Mouse (Mus musculus): ENCODE measurements around the gene Mfsd6l. TPM values are rescaled to one million over a fixed set of nuclear protein-coding genes. Genes with fewer than 3 reads are reported as not detected.

Gene Mfsd6l
- 0.17 and 0.22 TPM in 2 replicates for polyA plus RNA-seq (2016; fragmentation: Nextera tagmentation; extraction: Ambion mirVana)

DNA sequence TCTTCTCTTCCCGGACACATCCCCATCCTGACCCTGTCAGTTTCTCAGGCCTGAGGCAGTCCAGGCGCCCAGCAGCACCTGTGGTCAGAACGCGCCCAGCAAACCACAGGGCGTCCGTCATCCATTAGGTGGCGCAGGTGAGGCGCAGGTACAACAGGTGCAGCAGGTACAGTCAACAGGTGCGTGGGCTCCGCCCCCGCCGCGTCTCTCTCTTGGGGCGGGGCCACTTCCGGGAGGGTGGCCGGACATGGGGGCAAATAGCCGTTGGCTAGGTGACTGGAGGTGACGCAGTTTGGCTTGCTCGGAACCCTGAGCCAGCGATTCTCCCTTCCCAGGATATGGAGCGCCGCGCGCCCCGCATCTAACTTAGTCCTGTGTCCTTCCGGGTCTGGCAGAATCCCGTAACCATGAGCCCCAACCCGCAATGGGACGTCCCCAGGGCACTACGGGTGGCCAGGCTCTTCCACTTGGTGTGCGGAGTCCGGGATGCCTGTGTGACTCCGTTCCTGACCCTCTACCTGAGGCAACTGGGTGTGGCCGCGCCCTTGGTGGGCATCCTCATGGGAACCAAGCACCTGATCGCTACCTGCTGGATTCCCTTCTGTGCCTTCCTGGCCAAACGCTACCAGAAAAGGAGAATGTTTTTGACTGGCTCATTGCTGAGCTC is at the start of gene Mfsd6l:
TSS of gene Mfsd6l (plus strand) at position 269 of the 667 bp plus-strand sequence.
- H3K4me1 ChIP-seq (replicated peaks): peaks cover 7% of the 10 kb centered on the region
- H3K36me3 ChIP-seq: no peaks in the 10 kb centered on the region
- peak; percentile 25 for DNase-seq (ENCODE audit: low spot score)
- peak within 1 kb of the TSS; percentile 39 for H3K4me3 ChIP-seq
- H3K27ac ChIP-seq: peak within 1 kb of the TSS; percentile 40; the same call in 1 of the 2 replicates
- 7% methylated on average over 37 of the region's 37 CpGs for WGBS
- no peaks in the 10 kb centered on the region for H3K9me3 ChIP-seq
- H3K27me3 ChIP-seq (ENCODE audit: insufficient read depth, poor library complexity, severe bottlenecking): peaks cover 27% of the 10 kb centered on the region

DNA sequence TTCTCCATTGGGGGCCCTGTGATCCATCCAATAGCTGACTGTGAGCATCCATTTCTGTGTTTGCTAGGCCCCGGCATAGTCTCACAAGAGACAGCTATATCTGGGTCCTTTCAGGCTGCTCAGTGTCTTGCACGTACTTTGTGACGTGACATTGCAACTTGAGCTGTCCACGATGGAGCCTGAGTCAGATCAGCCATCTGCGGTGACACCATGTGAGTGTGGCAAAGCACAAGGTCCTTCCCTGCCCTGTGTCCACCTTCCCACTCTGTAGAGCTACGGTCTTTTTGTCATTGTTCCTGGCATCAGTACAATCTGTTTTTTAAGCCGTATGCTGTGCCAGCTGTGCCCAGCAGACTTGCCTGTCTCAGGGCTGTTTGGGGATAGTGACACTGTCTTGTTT is 48.7 kb upstream of the Mfsd6l start:
- H3K27me3 ChIP-seq (ENCODE audit: insufficient read depth, poor library complexity, severe bottlenecking): no peaks in the 10 kb centered on the region
- no peak overlapping the region for H3K27ac ChIP-seq
- DNase-seq (ENCODE audit: low spot score): no peak
- H3K4me1 ChIP-seq (replicated peaks): peaks cover 2% of the 10 kb centered on the region; the same call in 1 of the 2 replicates
- no peaks in the 10 kb centered on the region for H3K9me3 ChIP-seq
- no peak overlapping the region for H3K4me3 ChIP-seq
- WGBS: 91% methylated on average over 7 of the region's 7 CpGs
- H3K36me3 ChIP-seq: no peaks in the 10 kb centered on the region

DNA sequence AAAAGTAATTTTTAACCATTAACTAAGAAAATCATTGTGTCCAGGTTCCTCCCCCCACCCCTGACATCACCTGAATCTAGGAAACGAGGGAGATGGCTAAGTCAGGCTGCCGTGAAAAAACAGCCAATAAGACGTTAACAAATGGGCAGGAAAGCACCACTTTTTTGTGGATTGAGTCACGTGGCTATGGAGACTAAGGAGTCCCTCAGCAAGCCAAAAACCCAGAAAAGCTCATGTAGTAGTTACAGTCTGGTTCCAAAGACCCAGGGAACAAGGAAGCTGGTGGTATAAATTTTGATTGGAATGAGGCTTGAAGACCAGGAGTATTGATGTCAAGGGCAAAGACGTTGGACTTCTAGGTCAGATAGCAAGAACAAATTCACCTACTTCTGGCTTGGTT is 47.4 kb upstream of the Mfsd6l start:
- no peaks in the 10 kb centered on the region for H3K4me1 ChIP-seq (replicated peaks)
- no peaks in the 10 kb centered on the region for H3K36me3 ChIP-seq
- DNase-seq (ENCODE audit: low spot score): no peak
- WGBS: 70% methylated on average over 5 of the region's 5 CpGs
- no peak overlapping the region for H3K27ac ChIP-seq
- H3K4me3 ChIP-seq: no peak overlapping the region
- no peaks in the 10 kb centered on the region for H3K27me3 ChIP-seq (ENCODE audit: insufficient read depth, poor library complexity, severe bottlenecking)
- H3K9me3 ChIP-seq: no peaks in the 10 kb centered on the region

DNA sequence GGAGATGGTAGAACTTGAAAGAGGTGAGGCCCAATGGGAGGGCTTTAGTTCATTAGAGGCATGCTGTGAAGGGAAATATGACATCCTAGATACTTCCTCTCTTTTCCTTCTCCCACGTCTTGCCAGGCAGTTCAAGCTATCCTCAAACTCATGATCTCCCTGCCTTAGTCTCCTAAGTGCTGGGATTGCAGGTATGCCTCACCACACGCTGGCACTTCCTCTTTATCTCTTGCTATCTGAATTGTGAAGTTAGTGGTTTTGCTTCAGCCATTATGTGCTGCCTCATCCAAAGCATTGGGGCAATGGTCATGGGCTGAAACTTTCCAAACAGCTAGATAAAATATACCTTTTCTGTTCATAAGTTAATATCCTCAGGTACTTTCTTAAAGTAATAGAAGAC is 46.8 kb upstream of the Mfsd6l start:
- Histone ChIP-seq H3K4me3 (no peak overlapping the region), H3K9me3 (no peaks in the 10 kb centered on the region)
- WGBS: 67% methylated on average over 2 of the region's 2 CpGs

DNA sequence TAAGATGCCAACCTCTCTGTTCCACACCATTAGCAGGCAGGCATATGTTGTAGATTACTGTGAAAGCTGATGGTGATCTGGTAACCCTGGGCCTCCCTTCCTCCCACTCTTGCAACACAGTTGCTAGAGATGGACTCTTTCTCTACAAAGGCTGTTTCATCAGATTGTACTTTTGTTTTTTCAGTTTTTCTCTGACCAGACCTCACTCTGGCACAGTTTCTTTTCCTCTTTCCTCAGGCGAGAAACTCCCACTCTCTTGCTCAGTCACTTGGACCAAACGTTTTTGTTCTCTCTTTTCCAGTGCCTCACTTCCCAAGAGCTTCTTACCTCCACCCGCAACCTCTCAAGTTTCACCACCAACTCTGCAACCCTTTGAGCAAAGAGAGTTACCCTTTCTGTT is 42.0 kb upstream of the Mfsd6l start:
- Histone ChIP-seq H3K36me3 (no peaks in the 10 kb centered on the region), H3K9me3 (peaks cover under 1% of the 10 kb centered on the region; the same call in 1 of the 2 replicates), H3K4me3 (no peak overlapping the region), H3K27ac (no peak overlapping the region), H3K4me1 (replicated peaks) (no peaks in the 10 kb centered on the region), H3K27me3 (ENCODE audit: insufficient read depth, poor library complexity, severe bottlenecking) (no peaks in the 10 kb centered on the region)
- DNase-seq (ENCODE audit: low spot score): no peak
- 51% methylated on average over 3 of the region's 3 CpGs for WGBS

More for the DNA sequence above, 46.8 kb upstream of the Mfsd6l start:
- DNase-seq (ENCODE audit: low spot score): no peak
- Histone ChIP-seq H3K27me3 (ENCODE audit: insufficient read depth, poor library complexity, severe bottlenecking) (no peaks in the 10 kb centered on the region), H3K36me3 (no peaks in the 10 kb centered on the region), H3K4me1 (replicated peaks) (no peaks in the 10 kb centered on the region), H3K27ac (no peak overlapping the region)

DNA sequence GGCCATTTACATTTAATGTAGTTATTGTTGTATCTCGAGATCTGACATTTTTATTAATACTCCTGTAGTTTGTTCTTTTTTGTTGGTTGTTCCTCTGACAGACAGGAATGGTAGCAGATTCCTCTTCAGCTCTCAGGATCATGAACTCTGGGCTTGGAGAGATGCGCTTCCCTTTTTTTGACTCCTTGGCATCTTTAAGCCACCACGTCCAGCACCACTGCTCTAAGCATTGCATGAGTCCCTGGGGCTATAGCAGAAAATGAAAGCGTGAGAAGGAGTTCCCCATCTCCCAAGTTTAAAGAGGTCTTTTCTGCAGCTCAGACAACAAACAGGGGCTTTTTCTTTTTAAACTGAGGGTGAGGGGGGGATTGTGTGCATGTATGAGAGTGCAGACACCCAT is 36.6 kb upstream of the Mfsd6l start:
- WGBS: 90% methylated on average over 4 of the region's 4 CpGs
- H3K36me3 ChIP-seq: no peaks in the 10 kb centered on the region

DNA sequence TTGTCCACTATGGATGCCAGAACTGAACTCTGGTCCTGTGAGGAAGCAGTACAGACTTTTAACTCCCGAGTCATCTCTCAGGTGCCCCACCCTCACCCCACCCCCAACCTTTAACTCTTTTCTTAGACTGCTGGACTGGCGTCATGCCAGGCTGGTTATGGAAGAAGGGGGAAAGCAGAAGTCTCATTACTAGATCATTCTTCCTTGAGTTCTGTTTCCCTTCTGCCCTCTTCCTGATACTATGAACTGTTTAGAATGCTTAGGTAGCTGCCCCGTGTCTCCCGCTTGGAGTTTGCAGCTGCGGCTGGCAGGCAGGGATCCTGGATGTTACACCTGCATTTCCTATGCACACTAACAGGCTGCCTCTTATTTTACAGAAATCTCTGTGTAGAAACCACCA is 36.2 kb upstream of the Mfsd6l start:
- Histone ChIP-seq H3K36me3 (no peaks in the 10 kb centered on the region), H3K9me3 (peaks cover 11% of the 10 kb centered on the region; the same call in 1 of the 2 replicates), H3K27me3 (ENCODE audit: insufficient read depth, poor library complexity, severe bottlenecking) (no peaks in the 10 kb centered on the region), H3K27ac (no peak overlapping the region), H3K4me3 (no peak overlapping the region), H3K4me1 (replicated peaks) (0 out of 2 replicates have a peak, but pooled peaks cover 3% of the 10 kb centered on the region)
- WGBS: 90% methylated on average over 5 of the region's 5 CpGs
- DNase-seq (ENCODE audit: low spot score): no peak

More for the DNA sequence above, 36.6 kb upstream of the Mfsd6l start:
- peaks cover 11% of the 10 kb centered on the region; the same call in 1 of the 2 replicates for H3K9me3 ChIP-seq
- 0 out of 2 replicates have a peak, but pooled peaks cover 3% of the 10 kb centered on the region for H3K4me1 ChIP-seq (replicated peaks)
- H3K4me3 ChIP-seq: no peak overlapping the region
- DNase-seq (ENCODE audit: low spot score): no peak
- H3K27me3 ChIP-seq (ENCODE audit: insufficient read depth, poor library complexity, severe bottlenecking): no peaks in the 10 kb centered on the region
- H3K27ac ChIP-seq: no peak overlapping the region

DNA sequence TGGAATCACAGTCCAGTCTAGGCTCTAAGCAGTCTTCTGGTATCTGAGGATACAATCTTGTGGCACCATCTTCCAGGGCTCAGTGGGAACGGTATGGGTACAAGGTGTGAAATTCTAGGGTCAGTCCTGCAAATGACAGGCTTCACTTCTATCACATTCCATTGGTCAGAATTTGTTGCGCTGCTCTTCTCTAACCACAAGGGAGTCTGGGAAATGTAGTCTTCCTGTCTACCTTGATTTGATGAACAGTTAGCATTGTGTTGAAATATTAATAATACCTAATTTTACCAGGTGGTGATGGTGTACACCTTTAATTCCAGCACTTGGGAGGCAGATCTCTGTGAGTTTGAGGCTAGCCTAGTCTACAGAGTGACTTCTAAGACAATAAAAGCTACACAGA is 35.5 kb upstream of the Mfsd6l start:
- Histone ChIP-seq H3K36me3 (no peaks in the 10 kb centered on the region), H3K4me1 (replicated peaks) (0 out of 2 replicates have a peak, but pooled peaks cover 3% of the 10 kb centered on the region), H3K27me3 (ENCODE audit: insufficient read depth, poor library complexity, severe bottlenecking) (no peaks in the 10 kb centered on the region), H3K9me3 (peaks cover 11% of the 10 kb centered on the region; the same call in 1 of the 2 replicates), H3K27ac (no peak overlapping the region), H3K4me3 (no peak overlapping the region)
- DNase-seq (ENCODE audit: low spot score): no peak
- WGBS: 83% methylated on average over 2 of the region's 2 CpGs

DNA sequence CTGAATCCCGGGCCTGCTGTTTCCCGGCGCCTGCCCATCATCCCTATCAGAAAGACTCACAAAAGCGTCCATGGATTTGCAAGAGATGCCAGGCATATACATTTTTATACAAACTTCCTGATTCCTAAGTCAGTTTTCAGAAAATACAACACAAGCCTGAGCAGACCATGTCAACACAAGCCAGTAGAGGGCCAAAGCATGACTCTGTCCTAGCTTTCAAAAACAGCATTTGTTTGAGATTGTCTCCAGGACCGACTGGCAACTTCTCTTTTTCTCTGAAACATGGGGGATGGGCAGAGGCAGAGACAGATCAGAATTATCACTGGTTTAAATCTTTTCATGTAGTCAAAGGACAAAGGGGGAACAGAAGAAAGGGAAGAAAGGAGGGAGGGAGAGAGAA is 34.6 kb upstream of the Mfsd6l start:
- peaks cover 11% of the 10 kb centered on the region; the same call in 1 of the 2 replicates for H3K9me3 ChIP-seq
- 85% methylated on average over 5 of the region's 5 CpGs for WGBS
- 0 out of 2 replicates have a peak, but pooled peaks cover 3% of the 10 kb centered on the region for H3K4me1 ChIP-seq (replicated peaks)
- no peak overlapping the region for H3K27ac ChIP-seq
- no peaks in the 10 kb centered on the region for H3K36me3 ChIP-seq
- DNase-seq (ENCODE audit: low spot score): no peak
- no peak overlapping the region for H3K4me3 ChIP-seq
- H3K27me3 ChIP-seq (ENCODE audit: insufficient read depth, poor library complexity, severe bottlenecking): no peaks in the 10 kb centered on the region

DNA sequence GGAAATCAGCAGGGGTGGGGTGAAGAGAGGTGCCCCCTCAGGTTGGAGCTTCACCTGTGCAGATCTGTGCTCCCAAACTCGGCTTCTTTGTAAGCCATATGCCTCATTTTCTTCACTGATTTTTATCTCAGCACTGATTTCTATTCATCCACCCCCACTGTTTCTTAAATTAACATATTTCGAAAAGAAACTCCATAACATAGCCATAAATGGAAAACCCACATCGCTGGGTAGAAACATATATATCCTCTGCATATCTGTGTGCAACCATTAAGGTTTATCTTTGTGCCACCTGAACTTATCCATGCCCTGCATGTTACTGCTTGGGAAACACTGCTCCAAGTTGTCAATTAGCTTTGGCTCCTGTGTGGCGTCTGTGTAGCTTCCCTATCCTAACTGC is 29.5 kb upstream of the Mfsd6l start:
- WGBS: 75% methylated on average over 4 of the region's 4 CpGs
- Histone ChIP-seq H3K36me3 (no peaks in the 10 kb centered on the region), H3K27me3 (ENCODE audit: insufficient read depth, poor library complexity, severe bottlenecking) (peaks cover 5% of the 10 kb centered on the region; the same call in 1 of the 2 replicates), H3K27ac (no peak overlapping the region), H3K9me3 (no peaks in the 10 kb centered on the region), H3K4me3 (no peak overlapping the region), H3K4me1 (replicated peaks) (0 out of 2 replicates have a peak, but pooled peaks cover 6% of the 10 kb centered on the region)
- no peak for DNase-seq (ENCODE audit: low spot score)

DNA sequence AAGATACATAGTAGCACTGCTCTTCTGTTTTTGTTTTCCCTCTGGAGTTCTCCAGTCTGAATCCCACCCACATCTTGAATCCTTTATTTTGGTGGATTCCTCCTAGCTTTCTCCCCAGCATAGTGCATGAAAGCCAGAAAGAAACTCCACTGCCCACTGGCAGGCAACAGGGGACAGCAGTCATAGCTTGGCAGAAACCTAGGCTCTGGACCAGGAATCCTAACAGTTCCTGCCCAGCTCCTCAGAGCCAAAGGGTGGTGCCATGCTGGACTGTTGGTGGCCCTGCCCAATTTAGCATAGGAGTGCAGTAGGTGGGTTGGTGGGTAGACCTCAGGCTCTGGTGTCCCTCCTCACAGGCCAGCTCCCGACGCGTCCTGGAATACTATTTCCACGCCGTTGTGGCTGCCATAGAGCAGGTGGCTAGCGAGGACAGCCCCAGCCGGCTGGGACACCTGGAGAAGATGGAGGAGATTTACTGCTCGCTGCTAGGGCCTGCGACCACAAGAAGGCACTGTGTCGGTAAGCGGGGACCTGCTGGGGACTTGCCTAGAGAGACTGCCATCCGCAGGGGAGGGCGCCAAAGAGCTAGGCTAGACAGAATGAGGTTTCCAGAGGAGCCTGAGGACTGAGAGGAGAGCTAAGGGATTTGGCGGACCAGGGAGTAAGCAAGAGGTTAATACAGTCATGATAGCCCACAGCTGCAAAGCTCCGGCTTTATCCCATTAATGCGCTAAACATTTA is 24.8 kb upstream of the Mfsd6l start:
- Histone ChIP-seq H3K4me1 (replicated peaks) (peaks cover 8% of the 10 kb centered on the region; the same call in 1 of the 2 replicates), H3K36me3 (no peaks in the 10 kb centered on the region), H3K9me3 (no peaks in the 10 kb centered on the region), H3K27me3 (ENCODE audit: insufficient read depth, poor library complexity, severe bottlenecking) (peaks cover 6% of the 10 kb centered on the region), H3K4me3 (no peak overlapping the region), H3K27ac (no peak overlapping the region)
- DNase-seq (ENCODE audit: low spot score): peak; percentile 41
- WGBS: 28% methylated on average over 16 of the region's 16 CpGs

DNA sequence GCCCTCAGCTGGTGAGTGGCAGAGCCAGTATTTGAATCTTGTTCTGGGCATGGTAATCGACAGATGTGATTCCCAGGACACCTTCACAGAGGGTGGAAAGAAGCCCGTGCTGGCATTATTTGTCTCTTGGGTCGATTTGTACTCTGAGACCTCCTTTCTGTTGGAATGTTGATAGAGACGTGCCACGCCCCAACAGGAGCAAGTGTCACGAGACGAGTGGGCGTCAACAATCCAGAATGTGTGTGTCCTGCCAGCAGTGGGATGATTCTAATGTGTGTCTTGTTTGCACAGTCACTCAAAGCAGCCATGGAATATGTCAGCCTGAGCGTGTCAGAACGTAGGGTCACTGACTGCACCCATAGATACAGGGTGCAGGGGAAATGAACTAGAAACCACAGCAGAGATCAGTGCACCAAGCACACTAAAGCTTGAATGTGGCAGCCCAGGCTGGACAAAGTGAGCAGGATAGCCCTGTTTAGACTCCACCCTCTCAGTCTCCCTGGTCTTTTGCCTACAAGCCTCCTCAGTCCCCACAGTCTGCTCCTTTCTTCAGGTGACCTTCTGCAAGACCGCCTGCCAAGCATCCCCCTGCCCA is 23.9 kb upstream of the Mfsd6l start:
- H3K27me3 ChIP-seq (ENCODE audit: insufficient read depth, poor library complexity, severe bottlenecking): peaks cover 6% of the 10 kb centered on the region
- 79% methylated on average over 11 of the region's 11 CpGs for whole genome bisulfite sequencing
- H3K36me3 ChIP-seq: no peaks in the 10 kb centered on the region
- peaks cover 13% of the 10 kb centered on the region for H3K4me1 ChIP-seq (replicated peaks)
- H3K4me3 ChIP-seq: no peak overlapping the region
- no peaks in the 10 kb centered on the region for H3K9me3 ChIP-seq
- no peak overlapping the region for H3K27ac ChIP-seq
- no peak for DNase-seq (ENCODE audit: low spot score)

DNA sequence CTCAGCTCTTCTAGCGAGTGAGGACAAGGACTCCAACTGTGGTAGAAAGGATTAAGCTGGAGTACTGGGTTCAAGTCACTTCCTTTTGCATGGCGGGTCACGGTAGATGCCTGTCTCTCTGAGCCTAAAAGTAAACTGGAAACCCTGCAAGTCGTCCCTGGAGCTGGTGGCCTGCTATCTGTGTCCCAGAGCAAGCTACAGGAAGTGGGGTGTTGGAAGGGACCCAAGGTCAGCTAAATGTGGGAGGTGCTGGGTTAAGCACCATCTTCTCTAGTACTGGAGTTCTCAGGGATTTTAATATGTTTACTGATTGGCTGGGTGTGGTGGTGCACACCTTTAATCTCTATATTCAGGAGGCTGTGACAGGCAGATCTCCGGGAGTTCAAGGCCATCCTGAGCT is 23.2 kb upstream of the Mfsd6l start:
- Histone ChIP-seq H3K9me3 (no peaks in the 10 kb centered on the region), H3K27me3 (ENCODE audit: insufficient read depth, poor library complexity, severe bottlenecking) (peaks cover 6% of the 10 kb centered on the region), H3K4me1 (replicated peaks) (peaks cover 13% of the 10 kb centered on the region), H3K4me3 (no peak overlapping the region), H3K36me3 (no peaks in the 10 kb centered on the region), H3K27ac (no peak overlapping the region)
- 85% methylated on average over 5 of the region's 5 CpGs for WGBS
- DNase-seq (ENCODE audit: low spot score): no peak

All from hindbrain, embryonic 10.5 days (tissue).